Mouse (Mus musculus) heart, embryonic 10.5 days (tissue): Measurements from ENCODE around the gene Nckap1l. TPM values are rescaled to one million over a fixed set of nuclear protein-coding genes. Genes with fewer than 3 reads are reported as not detected.
"Not testable (repeated sequence)": the region's sequence is repeated elsewhere in the genome, so short reads cannot be mapped to it uniquely, and the experiment has no call there.

Experiments
- DNase-seq: peaks from one replicate; pipeline ENCODE4 v3.0.0-alpha.2; 2017; ENCODE audit warnings: low spot score
- H3K27ac ChIP-seq: fragments of 300-500 bp; sonication (generic); 2 replicates; pipeline ENCODE4 v1.5.1; 2016; ENCODE audit warnings: mild to moderate bottlenecking
- H3K27me3 ChIP-seq: fragments of 300-500 bp; sonication (generic); 2 replicates; pipeline ENCODE4 v1.6.1; 2016; ENCODE audit warnings: mild to moderate bottlenecking; ENCODE audit not compliant: poor library complexity, insufficient read depth, severe bottlenecking
- H3K36me3 ChIP-seq: fragments of 300-500 bp; sonication (generic); 2 replicates; pipeline ENCODE4 v1.6.1; 2016; ENCODE audit warnings: mild to moderate bottlenecking, moderate library complexity
- H3K4me1 ChIP-seq: fragments of 300-500 bp; sonication (generic); 2 replicates; pipeline ENCODE4 v1.6.1; 2016; ENCODE audit warnings: mild to moderate bottlenecking
- H3K4me3 ChIP-seq: fragments of 300-500 bp; sonication (generic); 2 replicates; pipeline ENCODE4 v1.5.1; 2016; ENCODE audit warnings: mild to moderate bottlenecking, moderate library complexity
- H3K9me3 ChIP-seq: fragments of 300-500 bp; sonication (generic); 2 replicates; pipeline ENCODE4 v1.6.1; 2016; ENCODE audit warnings: mild to moderate bottlenecking, moderate library complexity
- WGBS: fragments of 180-500 bp; shearing (Covaris S2); methylation state at CpG from one replicate; pipeline ENCODE4 v1.1.7; 2016; 5-methylcytosine and 5-hydroxymethylcytosine counted together
- polyA plus RNA-seq: library from polyadenylated mRNA; unstranded; fragments of >200 nt; fragmentation: Nextera tagmentation; extraction: Ambion mirVana; gene quantifications from 2 replicates; pipeline ENCODE4 v1.2.1, GENCODE M21; 2016

Gene Nckap1l
- polyA plus RNA-seq = 1.00 and 2.2 TPM in 2 replicates

DNA sequence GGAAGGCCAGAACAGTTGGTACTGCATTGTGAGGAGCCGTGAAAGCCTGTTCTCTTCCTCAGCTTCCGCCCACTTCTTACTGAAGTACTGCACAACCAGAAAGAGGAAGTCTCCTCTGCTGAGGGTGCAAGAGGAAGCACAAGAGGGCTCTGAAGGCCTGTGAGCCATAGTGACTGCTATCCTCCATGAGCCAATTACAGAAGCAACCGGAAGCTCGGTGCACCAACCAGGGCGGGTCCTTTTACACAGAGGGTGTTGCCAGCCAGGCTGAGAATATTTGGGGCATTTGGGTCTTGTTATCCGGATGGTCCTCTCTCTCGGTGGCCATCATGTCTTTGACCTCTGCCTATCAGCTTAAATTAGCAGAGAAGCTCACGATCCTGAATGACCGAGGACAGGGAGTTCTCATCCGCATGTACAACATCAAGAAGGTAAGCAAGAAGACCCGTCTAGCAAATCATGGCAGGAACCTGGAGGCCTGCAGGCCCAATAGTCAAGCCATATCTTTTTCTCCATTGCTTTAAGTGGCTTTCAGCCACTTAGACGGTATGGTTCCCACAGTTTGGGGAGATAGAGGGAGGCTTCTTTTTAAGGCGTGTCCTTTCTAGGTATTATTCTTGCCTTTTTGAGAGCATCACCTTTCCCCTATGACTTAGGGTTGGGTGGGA lies at the start of gene Nckap1l:
Nckap1l (plus strand) TSS at position 244 of the 668 bp plus-strand sequence.
- H3K36me3 ChIP-seq = no peaks in the 10 kb centered on the region
- H3K4me3 ChIP-seq = no peak within 1 kb of the TSS
- no peaks in the 10 kb centered on the region for H3K9me3 ChIP-seq
- 80% methylated on average over 13 of the region's 13 CpGs for WGBS
- H3K27me3 ChIP-seq = no peaks in the 10 kb centered on the region
- H3K4me1 ChIP-seq = no peaks in the 10 kb centered on the region
- DNase-seq = no peak
- no peak within 1 kb of the TSS for H3K27ac ChIP-seq

- not testable (repeated sequence) for H3K27ac ChIP-seq, DNase-seq, H3K4me1 ChIP-seq, H3K36me3 ChIP-seq, H3K27me3 ChIP-seq, H3K4me3 ChIP-seq, H3K9me3 ChIP-seq
- WGBS = 73% methylated on average over 3 of the region's 3 CpGs
These were observed 48.0 kb upstream of the Nckap1l start for GRCm38 (mm10) chr15:103405586-103405985.

- no peaks in the 10 kb centered on the region for H3K27me3 ChIP-seq
- 55% methylated on average over 2 of the region's 2 CpGs for WGBS
- DNase-seq = no peak
- H3K4me1 ChIP-seq = no peaks in the 10 kb centered on the region
- H3K36me3 ChIP-seq = no peaks in the 10 kb centered on the region
- H3K27ac ChIP-seq = no peak overlapping the region
- no peaks in the 10 kb centered on the region for H3K9me3 ChIP-seq
- no peak overlapping the region for H3K4me3 ChIP-seq
These were observed 26.6 kb upstream of the Nckap1l start for GRCm38 (mm10) chr15:103427017-103427416.

GRCm38 (mm10) chr15:103430241-103430640 lies 23.4 kb upstream of the Nckap1l start, which contains the start of gene Gtsf1:
TSS of gene Gtsf1 (minus strand) at chr15:103430470.
- H3K27ac ChIP-seq = no peak within 1 kb of the TSS
- no peaks in the 10 kb centered on the region for H3K4me1 ChIP-seq
- DNase-seq = no peak
- no peak within 1 kb of the TSS for H3K4me3 ChIP-seq
- 90% methylated on average over 16 of the region's 16 CpGs for WGBS
- no peaks in the 10 kb centered on the region for H3K27me3 ChIP-seq
- H3K36me3 ChIP-seq = no peaks in the 10 kb centered on the region
- no peaks in the 10 kb centered on the region for H3K9me3 ChIP-seq

DNA sequence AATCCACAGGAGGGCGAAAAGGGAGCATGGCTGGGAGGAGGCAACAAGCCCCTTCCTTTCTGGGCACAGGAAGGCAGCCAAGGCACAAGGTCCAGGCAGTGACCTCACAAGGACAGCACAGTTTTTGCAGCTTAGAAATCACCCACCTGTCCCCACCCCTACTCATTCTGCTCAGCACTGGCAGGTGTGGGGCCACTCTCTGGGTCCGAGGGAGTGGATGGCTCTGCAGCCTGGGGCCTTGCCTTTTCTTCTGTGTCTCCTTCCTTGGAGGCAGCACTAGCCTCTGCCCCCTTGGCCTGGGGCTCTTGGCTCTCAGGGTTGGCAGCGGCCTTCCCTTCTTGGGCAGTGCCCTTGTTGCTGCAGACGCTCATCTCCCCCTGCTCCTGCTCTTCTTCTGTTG lies 7.6 kb upstream of the Nckap1l start:
- not testable (repeated sequence) for H3K36me3 ChIP-seq, H3K4me1 ChIP-seq, H3K4me3 ChIP-seq, H3K9me3 ChIP-seq, H3K27ac ChIP-seq, H3K27me3 ChIP-seq, DNase-seq
- 67% methylated on average over 4 of the region's 4 CpGs for whole genome bisulfite sequencing

GRCm38 (mm10) chr15:103448369-103448768 lies 5.2 kb upstream of the Nckap1l start, which contains the start of gene Gtsf2:
TSS of gene Gtsf2 (minus strand) at chr15:103448469.
- DNase-seq = no peak
- Histone ChIP-seq H3K4me1 (no peaks in the 10 kb centered on the region), H3K4me3 (no peak within 1 kb of the TSS), H3K27me3 (no peaks in the 10 kb centered on the region), H3K27ac (no peak within 1 kb of the TSS), H3K36me3 (no peaks in the 10 kb centered on the region), H3K9me3 (no peaks in the 10 kb centered on the region)
- WGBS = 45% methylated on average over 3 of the region's 3 CpGs

DNA sequence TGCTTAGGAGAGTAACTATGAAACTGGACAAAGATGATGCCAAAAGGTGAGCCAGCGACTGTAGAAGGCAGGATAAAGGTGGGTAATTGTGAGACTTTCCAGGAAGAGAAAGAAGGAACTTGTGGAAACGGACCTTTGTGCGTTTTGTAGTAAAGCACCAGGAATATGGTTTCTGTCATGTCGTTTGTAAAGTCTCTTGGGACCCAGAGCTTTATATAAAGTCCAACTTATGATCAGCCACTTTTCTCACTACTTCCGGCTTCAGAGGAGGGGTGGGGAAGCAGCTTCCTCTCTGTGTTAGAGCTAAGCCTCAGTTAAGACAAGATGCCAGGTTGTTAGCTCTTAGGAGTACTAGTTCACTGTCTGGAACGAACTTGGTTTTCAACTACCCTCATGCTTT lies 855 bp downstream of the Nckap1l start:
- Histone ChIP-seq H3K27ac (no peak overlapping the region), H3K9me3 (no peaks in the 10 kb centered on the region), H3K4me3 (no peak overlapping the region), H3K36me3 (no peaks in the 10 kb centered on the region), H3K27me3 (no peaks in the 10 kb centered on the region), H3K4me1 (no peaks in the 10 kb centered on the region)
- 74% methylated on average over 6 of the region's 6 CpGs for WGBS
- no peak for DNase-seq

GRCm38 (mm10) chr15:103462539-103463261 lies 9.1 kb downstream of the Nckap1l start:
- Histone ChIP-seq H3K4me1 (no peaks in the 10 kb centered on the region), H3K9me3 (no peaks in the 10 kb centered on the region), H3K27me3 (no peaks in the 10 kb centered on the region), H3K27ac (no peak overlapping the region), H3K36me3 (no peaks in the 10 kb centered on the region), H3K4me3 (no peak overlapping the region)
- 69% methylated on average over 7 of the region's 7 CpGs for WGBS
- DNase-seq = no peak

DNA sequence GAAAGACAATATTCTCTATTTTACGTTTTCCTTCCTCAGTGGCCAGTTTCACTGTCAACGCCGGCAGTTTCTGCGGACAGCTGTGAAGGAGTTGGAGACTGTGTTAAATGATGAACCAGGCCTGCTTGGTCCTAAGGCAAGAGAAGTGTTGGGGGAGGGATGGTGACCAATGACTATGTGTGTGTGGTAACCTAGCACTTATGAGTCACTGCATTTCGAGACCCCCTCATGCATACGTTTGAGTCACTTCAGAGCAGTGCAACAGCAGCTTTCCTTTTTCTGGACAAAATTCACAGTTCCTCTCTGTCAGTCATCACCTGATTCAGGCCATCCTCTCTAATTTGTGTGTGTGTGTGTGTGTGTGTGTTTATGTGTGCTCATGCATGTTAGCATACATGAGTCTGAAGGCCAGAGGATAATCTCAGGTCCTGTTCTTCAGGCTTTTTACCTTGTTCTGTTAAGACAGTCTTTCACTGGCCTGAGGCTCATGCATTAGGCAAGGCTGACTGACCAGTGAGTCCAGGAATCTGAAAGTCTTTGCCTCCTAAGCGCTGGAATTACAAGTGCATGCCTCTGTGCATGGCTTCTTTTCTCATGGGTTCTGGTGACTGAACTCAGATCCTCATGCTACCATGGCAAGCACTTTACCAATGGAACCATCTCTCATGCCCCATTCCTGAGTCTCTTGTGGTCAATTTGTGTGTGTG lies 18.0 kb downstream of the Nckap1l start:
- no peak for DNase-seq
- 77% methylated on average over 7 of the region's 7 CpGs for WGBS
- no peak overlapping the region for H3K4me3 ChIP-seq
- H3K36me3 ChIP-seq = no peaks in the 10 kb centered on the region
- no peaks in the 10 kb centered on the region for H3K9me3 ChIP-seq
- peaks cover 10% of the 10 kb centered on the region for H3K4me1 ChIP-seq
- H3K27ac ChIP-seq = no peak overlapping the region
- no peaks in the 10 kb centered on the region for H3K27me3 ChIP-seq

- no peaks in the 10 kb centered on the region for H3K9me3 ChIP-seq
- H3K27me3 ChIP-seq = no peaks in the 10 kb centered on the region
- no peak for DNase-seq
- H3K4me3 ChIP-seq = no peak overlapping the region
- H3K4me1 ChIP-seq = peaks cover 10% of the 10 kb centered on the region
- no peaks in the 10 kb centered on the region for H3K36me3 ChIP-seq
- WGBS = 68% methylated on average over 3 of the region's 3 CpGs
- H3K27ac ChIP-seq = no peak overlapping the region
These were observed 18.7 kb downstream of the Nckap1l start for GRCm38 (mm10) chr15:103472265-103472664.

GRCm38 (mm10) chr15:103473182-103473581 lies 19.6 kb downstream of the Nckap1l start:
- no peak overlapping the region for H3K27ac ChIP-seq
- H3K4me3 ChIP-seq = no peak overlapping the region
- H3K9me3 ChIP-seq = no peaks in the 10 kb centered on the region
- no peak for DNase-seq
- no peaks in the 10 kb centered on the region for H3K36me3 ChIP-seq
- peaks cover 10% of the 10 kb centered on the region for H3K4me1 ChIP-seq
- H3K27me3 ChIP-seq = no peaks in the 10 kb centered on the region
- 82% methylated on average over 7 of the region's 7 CpGs for WGBS

DNA sequence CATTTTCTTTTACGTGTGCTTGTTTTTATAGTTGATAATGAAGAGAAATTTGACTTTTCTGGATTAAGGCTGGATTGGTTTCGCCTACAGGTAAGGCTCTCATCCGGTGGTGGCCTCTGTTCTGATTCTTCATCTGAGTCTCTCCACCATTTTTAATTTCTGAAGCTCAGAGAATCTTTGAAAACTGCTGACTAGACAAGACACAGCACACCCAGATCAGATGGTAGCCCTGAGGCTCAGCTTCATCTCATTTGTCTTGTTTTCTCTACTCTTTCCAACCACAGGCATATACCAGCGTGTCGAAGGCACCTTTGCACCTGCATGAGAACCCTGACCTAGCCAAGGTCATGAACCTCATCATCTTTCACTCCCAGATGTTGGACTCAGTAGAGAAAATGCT lies 20.2 kb downstream of the Nckap1l start:
- no peak overlapping the region for H3K27ac ChIP-seq
- no peaks in the 10 kb centered on the region for H3K9me3 ChIP-seq
- no peak for DNase-seq
- H3K4me1 ChIP-seq = peaks cover 10% of the 10 kb centered on the region
- peaks cover 5% of the 10 kb centered on the region; the same call in 1 of the 2 replicates for H3K27me3 ChIP-seq
- 79% methylated on average over 5 of the region's 5 CpGs for WGBS
- H3K4me3 ChIP-seq = no peak overlapping the region
- no peaks in the 10 kb centered on the region for H3K36me3 ChIP-seq

- H3K36me3 ChIP-seq = no peaks in the 10 kb centered on the region
- 59% methylated on average over 1 of the region's 1 CpGs for WGBS
- H3K9me3 ChIP-seq = no peaks in the 10 kb centered on the region
- H3K27ac ChIP-seq = no peak overlapping the region
- no peak overlapping the region for H3K4me3 ChIP-seq
- no peaks in the 10 kb centered on the region for H3K4me1 ChIP-seq
- peaks cover 5% of the 10 kb centered on the region; the same call in 1 of the 2 replicates for H3K27me3 ChIP-seq
- no peak for DNase-seq
These were observed 25.5 kb downstream of the Nckap1l start for GRCm38 (mm10) chr15:103479080-103479606.
